Mouse (Mus musculus) gastrocnemius, postnatal 4 days (tissue): ENCODE results near the gene Ints2. TPM values are rescaled to one million over a fixed set of nuclear protein-coding genes. Genes with fewer than 3 reads are reported as not detected.

ENCODE experiments used
- DNase-seq, 2 experiments: peaks; one replicate each; pipeline ENCODE4 v3.0.0; 2021 to 2022; ENCODE audit warnings: low spot score in 2 of 2, mixed read lengths in 2 of 2
- total RNA-seq, 2 experiments: library from RNA; stranded (reverse); gene quantifications; 2 replicates each; pipeline ENCODE4 v1.2.3; 2021

Ints2 gene
- total RNA-seq, 2 experiments from 2014 or later, result 13.2 to 14.6 TPM

- no peak for DNase-seq
Measured at GRCm38 (mm10) chr11:86175833-86176232, 81.5 kb downstream of the Ints2 start.

DNA sequence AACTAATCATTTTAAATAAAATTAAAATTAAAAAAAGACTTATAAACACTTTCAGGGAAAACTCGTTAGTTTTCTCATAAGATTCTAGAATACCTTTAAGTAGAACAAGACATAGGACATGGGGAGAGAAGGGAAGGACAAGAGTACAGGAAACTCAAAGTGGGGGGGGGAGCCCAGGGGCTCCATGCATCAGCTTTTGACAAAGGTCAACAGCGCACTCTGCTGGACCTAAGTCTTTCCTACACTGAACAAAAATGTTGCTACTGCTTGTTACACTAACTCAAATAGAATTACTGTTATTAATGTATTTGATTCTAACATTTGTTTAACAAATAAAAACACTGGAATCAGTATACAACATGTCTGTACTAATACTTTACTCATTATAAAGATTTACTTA lies 83.2 kb downstream of the Ints2 start:
- DNase-seq, result peak; percentile 20 to 46

DNA sequence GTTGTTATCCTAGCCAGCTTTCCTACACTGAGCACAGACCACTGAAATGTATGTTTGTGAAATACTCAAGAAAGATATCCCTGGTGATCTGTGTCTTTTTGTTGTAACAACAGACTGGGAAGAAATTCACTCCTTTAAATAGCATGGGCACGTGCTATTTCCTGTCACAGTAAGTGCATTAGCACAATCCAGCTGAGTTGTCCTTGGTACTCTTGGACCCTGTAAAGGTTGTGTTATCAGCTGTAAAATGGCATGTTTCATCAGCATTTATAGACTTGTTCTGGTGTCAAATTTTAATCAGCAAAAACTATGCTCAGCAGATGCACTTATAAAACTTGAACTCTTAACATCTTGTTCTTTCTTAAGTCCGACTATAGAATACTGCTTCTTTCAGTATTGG lies 86.6 kb downstream of the Ints2 start:
- no peak for DNase-seq

Other genes starting within 250 kb of the Ints2 start
- 1 to 10 TPM; 4.9 to 5.3 TPM for gene Brip1, start 56.4 kb downstream of the Ints2 start, total RNA-seq
- gene Med13, start 100.0 kb upstream of the Ints2 start, total RNA-seq, result 10 to 100 TPM; 47.8 to 51.6 TPM
- gene Rnft1, start 227.1 kb upstream of the Ints2 start, total RNA-seq, result 10 to 100 TPM; 38.1 to 40.2 TPM